Comparison of ENCODE assay signal across 8 mouse cellular contexts in the genomic region with DNA sequence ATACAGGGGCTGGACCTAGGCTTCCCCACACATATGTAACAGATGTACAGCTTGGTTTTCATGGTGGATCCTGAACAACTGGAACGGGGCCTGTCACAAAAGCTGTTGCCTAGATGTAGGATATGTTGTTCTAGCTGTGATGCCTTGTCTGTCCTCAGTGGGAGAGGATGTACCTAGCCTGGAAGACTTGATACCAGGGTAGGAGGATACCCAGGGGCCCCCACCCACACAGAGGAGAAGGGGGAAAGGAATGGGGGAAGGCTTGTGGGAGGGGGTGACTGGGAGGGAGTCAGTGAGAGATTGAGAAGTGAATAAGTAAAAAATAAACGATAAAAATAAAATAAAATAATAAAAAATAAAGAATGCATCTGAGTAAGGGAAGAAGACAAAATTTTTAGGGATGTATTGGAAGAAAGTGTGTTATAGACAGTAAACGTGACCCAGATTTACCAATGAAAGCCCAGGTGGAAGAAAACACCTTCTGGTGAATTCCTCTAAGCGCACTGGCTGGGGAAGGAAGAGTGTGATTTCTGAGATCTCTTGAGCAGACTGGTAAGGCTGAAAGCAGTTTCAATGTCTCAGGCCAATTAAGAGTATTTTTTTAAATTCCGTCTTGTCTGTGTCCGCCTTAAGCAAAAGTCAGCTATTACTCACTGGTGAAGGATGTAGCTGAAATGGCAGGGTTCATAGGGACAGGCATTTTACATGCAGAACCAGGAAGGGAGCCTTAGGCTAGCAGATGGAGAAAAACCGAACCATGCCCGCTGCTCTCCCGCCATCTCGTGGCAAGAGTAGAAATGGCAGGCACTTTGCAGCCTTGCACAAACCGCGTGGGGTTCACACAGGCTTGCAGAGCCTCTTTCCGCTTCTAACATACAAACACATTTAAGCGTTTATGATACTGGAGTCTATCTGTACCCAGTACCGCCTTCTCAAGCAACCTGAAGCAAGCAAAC. TPM values are rescaled to one million over a fixed set of nuclear protein-coding genes. Genes with fewer than 3 reads are reported as not detected.
DNase-seq lines count a peak whose midpoint lies in the region; ATAC-seq lines count a peak whose summit lies in the region.

No protein-coding gene starts in this region.

- ATAC-seq in hindbrain, embryonic 13.5 days (ENCODE audit: low FRiP score) = peak; percentile 92
- no peak for ATAC-seq in monocyte, adult 5-6 weeks (replicated peaks; ENCODE audit: insufficient number of reproducible peaks, low FRiP score, low TSS enrichment, poor library complexity, severe bottlenecking)

- 30% methylated on average over 15 of the region's 15 CpGs for WGBS in hindbrain, embryonic 13.5 days

- H3K27me3 ChIP-seq in hindbrain, embryonic 13.5 days = no peaks in the 10 kb centered on the region

- H3K36me3 ChIP-seq in hindbrain, embryonic 13.5 days = no peaks in the 10 kb centered on the region

- no peak overlapping the region for H3K4me3 ChIP-seq in hindbrain, embryonic 13.5 days

- no peaks in the 10 kb centered on the region; the same call in 1 of the 2 replicates for H3K4me1 ChIP-seq in hindbrain, embryonic 13.5 days (replicated peaks)

- peak; percentile 65 for DNase-seq in R1 (ENCODE audit: low read depth, low spot score)
- DNase-seq in cerebellum, adult 8-10 months = peak; percentile 69
- DNase-seq in frontal cortex, adult 2 months (ENCODE audit: extremely low spot score in 1 of 2, low spot score in 1 of 2) = peak; percentile 58 to 95
- DNase-seq in layer of hippocampus, postnatal 10 days (ENCODE audit: low spot score in 2 of 2) = peak; percentile 92 to 93
- peak; percentile 64 for DNase-seq in lung, postnatal 14 days
- DNase-seq in right cerebral cortex, adult 18-20 months = peak; percentile 85

- H3K9me3 ChIP-seq in hindbrain, embryonic 13.5 days = no peaks in the 10 kb centered on the region

- no peak overlapping the region for H3K9ac ChIP-seq in hindbrain, embryonic 13.5 days

- H3K4me2 ChIP-seq in hindbrain, embryonic 13.5 days = no peak overlapping the region

- H3K27ac ChIP-seq in hindbrain, embryonic 13.5 days = no peak overlapping the region

RNA-seq across cellular contexts. Expression of a gene that starts 8.1 kb away (rescaled TPM):
- 0.24 and 0.38 TPM in 2 replicates for polyA plus RNA-seq in frontal cortex, adult 2 months (2012; rRNA removed)
- polyA plus RNA-seq in hindbrain, embryonic 13.5 days (2015; fragmentation: Nextera tagmentation; extraction: Ambion mirVana) = not detected in 2 replicates
- total RNA-seq in layer of hippocampus, postnatal 10 days (2021) = not detected
- not detected in 3 replicates for total RNA-seq in monocyte, adult 5-6 weeks (2017)
